Mouse (Mus musculus) lung, adult 18-20 months (tissue): ENCODE results near the gene Sstr4.
A peak's percentile ranks its signal among the peaks of the same experiment; 100 is the strongest.

Experiments
- DNase-seq, 2 experiments: peaks; one replicate each; pipeline ENCODE4 v3.0.0; 2022; ENCODE audit warnings: mixed read lengths in 2 of 2

Gene Sstr4

DNA sequence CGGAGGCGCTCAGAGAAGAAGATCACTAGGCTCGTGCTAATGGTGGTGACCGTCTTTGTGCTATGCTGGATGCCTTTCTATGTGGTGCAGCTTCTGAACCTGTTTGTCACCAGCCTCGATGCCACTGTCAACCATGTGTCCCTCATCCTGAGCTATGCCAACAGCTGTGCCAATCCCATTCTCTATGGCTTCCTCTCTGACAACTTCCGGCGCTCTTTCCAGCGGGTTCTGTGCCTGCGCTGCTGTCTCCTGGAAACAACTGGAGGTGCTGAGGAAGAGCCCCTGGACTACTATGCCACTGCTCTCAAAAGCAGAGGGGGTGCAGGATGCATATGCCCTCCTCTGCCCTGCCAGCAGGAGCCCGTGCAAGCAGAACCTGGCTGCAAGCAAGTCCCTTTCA, 1.1 kb downstream of the Sstr4 start:
- no peak for DNase-seq

DNA sequence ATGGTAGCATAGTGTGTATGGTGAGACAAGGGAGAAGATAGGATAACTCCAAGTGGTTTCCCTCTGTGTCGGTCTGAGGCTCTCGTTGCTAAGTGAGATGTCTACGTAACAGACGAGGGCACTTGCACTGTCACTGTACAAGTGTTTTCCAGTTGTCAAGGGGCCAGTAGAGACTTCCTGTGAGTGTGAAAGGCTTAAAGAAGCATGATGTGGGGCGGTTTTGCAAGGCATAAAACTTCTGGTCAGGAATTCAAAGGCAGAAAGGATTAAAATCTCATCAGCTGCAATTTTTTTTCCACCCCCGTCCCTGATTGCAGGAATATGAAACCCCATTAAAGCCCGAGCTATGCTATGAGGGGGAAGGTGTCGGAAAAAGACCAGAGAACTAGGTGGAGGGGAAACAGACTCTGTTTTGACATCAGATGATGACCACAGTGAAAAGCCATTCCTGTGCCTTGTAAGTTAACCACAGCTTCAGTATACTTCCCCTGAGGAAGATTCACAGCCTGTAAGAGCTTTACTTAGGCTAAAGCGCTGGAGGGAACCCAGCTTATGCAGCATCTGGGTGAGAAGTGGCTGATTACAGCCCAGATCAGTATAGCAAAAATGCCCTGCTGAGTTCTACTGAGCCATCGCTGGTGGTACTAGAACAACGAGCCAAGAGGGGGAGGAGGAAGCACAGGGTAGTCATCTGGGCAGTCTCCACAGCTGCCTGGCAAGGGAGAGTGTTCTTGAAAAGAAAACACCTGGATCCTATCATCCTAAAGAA, 2.1 kb downstream of the Sstr4 start:
- no peak for DNase-seq

DNA sequence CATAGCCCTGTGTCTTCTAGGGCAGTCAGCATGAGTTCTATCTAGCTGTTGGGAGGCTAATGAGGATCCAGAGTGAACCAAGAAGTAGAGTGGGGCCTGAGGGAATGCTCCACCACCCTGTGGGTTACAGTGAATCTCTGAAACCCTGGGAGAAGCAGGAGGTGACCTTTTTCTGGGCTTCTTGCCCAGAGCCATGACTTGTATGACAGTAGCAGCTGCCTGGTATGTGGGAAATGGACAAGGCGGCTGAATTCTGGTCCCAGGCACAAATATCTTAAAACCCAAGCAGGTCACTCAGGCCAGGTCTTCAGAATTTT, 2.6 kb downstream of the Sstr4 start:
- peak in 1 of 2 experiments; percentile 41 for DNase-seq

DNA sequence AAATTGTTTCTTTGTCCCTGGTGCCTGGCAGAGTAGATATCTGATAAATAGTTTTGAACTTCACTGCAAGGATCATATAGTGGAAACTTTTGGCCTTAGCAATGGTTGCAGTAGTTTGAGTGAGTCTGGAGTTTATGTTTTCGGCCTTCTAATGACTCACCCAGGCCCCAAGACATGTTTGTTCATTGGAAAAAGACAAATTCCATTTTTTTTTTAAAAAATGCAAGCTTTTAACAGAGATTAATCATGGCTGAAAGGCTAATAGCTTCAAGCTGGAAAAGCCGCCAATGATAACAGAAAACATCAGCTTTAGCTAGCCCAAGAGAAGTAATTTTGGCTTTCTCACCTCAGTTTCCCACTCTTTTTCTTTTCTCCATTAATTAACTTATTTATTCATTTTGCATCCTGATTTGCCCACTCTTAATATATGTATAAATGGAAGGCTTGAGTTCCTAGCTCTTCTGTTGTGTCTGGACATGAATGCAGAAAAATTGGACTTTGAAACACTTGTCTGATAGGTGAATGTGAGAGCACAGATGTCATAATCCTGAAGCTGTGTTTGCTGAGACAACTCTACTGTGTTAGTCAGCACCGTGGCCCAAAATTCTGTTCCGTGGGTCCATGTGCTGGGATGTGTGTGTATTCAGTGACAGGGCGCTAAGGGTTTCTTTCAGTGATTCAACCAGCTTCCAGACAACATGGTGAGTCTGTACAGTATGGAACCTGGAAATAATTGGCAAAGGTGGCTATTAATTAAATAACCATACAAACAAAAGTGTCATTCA, 3.9 kb downstream of the Sstr4 start:
- no peak for DNase-seq

DNA sequence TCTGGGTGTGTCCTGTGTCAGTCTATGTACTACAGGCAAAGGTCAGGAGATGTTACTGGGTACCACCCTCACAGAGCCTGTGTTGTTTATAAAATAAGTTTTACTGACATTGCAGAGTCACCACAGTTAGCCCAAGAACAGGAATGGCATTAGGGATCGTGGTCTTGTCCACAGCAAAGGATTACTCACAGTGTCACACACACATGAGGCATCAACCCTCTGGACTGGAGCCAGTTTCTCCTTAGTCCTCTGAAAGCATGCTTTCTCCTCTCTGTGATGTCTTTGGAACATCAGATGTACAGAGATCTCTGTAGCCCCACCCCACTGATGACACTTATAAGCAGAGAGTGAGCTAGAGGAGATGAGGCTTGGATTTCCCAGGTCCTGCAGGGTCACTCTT, 7.1 kb downstream of the Sstr4 start:
- DNase-seq: no peak

DNA sequence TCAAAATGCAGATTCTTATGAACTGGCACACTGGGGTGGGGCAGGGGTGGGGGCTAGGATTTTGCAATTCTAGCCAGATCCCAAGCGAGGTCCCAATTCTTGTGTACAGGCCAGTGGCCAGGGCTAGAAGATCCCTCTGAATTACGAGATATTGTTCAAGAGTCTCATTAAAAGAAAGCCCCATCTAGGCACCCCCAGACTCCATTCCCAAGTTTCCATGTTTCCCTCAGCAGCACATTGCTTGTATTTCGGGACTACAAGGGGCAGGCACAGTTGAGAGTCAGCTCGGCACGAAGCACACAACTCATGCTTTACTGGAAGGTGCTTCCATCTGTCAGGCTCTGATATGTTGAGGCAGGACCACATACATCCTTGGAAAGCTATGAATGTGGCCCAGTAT, 9.8 kb downstream of the Sstr4 start:
- no peak for DNase-seq

DNA sequence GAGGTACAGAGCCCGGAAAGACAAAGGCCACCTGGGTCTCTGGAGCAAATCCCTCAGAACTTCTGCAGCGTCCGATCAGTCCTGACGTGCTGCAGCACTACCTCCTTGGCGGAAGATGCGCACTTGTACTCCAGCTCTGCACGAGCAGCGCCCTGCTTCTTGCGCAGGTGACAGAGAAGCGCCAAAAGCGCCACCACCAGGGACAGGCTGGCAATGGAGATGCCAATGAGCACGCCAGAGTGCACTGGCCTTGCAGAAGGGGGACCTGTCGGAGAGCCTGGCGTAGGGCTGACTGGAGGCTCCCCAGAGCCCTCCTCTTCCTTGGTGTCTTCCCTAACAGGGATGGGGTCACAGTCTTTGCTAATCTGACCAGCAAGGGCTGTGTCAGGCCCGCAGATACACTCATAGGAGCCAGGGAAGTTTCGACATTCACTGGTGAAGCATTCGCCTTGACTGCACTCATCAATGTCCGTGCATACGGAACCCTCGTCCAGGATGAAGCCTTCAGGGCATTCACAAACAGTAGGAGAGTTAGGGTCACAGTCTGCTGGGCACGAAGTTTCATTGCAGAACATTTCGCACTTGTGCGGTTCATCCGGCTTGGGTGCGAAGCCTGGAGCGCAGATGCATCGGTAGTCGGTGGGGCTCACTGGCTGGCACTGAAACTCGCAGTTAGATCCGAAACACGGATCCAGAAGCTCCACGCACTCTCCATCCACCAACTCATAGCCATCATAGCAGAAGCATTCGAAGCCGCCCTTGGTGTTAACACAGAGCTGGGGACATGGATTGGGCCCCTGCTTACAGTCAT, 11.2 kb downstream of the Sstr4 start:
- DNase-seq: peak; percentile 56 to 65

DNA sequence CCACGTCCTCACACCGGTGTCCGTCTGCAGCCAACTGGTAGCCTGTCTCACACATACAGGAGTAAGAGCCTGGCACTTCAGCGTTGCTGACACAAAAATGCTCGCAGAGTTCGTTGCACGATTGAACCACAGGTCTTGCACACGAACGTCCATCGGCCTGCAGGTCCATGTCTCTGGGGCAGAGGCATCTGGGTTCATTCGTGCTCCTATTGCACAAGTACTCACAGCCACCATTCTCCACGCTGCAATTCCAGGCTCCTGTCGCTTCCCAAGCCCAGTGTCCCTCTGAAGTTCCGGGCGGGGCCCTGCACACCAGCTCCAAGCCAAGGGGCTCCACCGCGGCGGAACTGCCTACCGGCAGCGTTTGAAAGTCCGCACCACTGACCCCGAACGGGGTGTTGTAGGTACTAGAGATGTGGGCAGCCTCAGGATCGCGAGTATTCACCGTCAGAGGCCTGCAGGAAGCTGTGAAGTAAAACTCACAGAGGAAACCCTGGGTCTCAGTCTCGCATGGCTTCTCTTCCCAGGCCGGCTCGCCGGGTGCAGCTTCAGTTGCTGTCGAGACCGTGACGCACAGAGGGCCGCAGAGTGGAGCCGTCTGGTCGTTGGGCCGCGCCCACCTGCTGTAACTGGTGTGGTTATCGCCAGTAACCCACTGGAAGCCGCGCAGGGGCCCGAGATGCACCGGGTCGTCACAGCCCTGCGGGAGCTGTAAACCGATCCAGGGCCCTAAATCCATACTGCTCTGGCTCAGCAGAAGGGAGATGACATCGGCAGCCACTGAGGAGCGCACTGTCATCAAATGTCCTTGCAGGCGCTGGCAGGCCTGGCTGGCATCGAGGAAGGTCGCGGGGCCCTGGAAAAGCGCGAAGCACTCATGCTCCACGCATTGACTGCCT, 12.1 kb downstream of the Sstr4 start:
- peak; percentile 58 to 64 for DNase-seq

DNA sequence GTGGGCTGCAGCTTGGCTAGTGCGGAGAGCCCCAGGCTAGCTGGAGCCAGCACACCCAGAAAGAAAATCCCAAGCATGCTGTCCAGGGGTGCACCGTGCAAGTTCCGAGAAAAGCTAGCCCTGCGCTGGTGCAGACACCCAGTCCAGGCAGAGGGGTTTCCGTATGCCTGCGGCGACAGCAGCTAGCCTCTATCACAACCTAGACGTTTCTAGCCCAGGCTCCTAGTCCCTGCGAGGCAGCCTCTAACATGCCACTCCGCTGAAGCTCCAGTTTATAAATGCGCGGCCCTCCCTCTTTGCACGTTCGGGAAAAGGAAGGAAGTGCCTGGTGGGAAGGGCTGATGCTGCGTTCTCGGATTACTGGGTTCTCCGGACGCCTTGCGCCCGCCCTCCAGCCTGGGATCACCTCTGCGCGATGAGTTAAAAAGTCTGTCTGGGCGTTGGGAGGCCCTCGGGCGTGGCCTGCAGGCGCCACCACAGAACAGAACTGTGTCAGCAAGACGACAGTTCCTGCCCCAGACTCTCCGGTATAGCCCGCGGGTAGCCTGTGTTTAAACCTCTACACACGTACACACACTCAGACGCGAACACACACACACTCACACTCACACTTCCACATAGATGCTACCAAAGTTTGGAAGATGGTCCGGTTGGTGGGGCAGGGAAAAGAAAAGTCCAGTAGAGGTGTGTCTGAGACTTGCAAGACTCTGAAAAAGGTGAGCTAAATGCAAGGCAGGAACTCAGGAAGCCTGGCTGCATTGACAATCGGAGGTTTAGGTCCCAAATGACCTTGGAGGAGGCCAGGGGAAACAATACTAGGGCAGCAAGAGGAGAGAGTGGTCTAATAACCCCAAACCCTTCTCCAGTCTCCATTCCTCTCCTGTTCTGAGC, 13.0 kb downstream of the Sstr4 start, which contains the start of gene Thbd:
Gene Thbd (minus strand): TSS at position 319 of the 891 bp plus-strand sequence.
- DNase-seq: peak; percentile 91 to 92

DNA sequence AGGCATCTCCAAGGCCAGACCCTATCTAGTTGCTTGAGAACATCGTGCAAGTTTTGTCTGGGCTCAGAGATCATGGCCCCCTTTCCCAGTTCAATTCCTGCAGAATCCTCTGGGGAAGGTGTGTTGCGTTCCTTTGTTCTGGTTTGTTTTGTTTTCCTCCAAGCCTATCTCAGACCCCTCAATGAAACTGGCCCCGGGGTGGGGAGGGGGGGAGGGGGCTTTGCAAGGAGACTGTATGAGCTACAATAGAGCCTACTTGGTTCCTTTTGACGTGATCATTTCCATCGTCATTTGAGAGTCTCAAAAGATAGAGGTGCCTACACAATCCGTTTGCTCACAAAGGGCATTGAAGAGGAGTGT, 13.6 kb downstream of the Sstr4 start:
- no peak for DNase-seq

DNA sequence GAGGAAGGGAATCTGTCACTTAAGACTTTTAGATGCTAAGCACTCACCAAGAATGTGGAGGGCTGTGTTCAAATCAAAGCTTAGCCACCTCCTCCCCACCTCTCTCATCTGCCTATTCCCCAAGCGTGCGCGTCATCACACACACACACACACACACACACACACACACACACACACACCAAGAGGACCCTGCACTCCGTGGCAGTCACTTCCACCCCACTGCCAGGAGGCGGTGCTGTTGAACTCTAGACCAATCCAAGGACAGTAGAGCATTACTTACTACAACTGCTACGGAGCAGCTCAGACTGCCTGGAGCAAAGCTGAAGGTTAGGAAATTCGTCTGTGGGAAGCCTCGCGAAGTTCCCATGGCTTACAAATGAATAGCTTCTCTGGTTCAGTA, 14.0 kb downstream of the Sstr4 start:
- peak; percentile 88 to 90 for DNase-seq

DNA sequence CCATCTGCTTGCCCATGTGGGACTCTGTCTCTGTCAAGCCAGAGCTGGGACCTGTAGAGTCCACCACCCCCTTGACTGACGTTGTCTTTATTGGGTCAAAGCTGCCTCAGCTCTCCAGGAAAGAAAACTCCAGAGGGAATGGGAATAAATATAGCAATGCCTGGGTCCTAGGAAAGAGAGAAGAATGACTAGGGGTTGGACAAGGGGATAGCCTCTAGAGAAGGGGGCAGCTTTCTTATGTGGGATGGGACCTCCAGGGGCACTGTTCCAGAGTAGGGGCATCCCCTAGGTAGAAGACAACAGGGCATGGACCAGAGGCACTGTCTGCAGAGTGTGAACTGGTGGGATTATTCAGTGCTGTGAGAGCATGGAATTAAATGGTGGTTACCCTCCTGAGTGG, 14.7 kb downstream of the Sstr4 start:
- no peak for DNase-seq

DNA sequence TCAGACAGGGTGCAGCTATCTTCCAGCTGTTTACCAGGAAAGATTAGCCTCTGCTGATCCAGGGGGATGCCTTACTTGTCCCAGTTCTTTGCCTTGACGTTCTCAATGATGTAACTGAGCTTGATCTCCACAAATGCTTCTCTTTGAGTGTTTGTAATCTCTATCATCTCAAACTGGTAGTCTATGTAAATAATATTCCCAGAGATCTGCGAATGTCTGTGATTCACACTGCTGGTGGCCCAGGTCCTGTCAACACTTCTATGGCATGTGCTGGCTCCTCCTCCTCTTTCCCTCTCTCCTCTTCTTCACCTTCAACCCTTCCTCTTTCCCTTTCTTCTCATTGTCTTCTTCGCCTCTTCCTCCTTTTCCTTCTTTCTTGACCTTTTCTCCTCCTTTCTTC, 24.0 kb downstream of the Sstr4 start:
- no peak for DNase-seq

DNA sequence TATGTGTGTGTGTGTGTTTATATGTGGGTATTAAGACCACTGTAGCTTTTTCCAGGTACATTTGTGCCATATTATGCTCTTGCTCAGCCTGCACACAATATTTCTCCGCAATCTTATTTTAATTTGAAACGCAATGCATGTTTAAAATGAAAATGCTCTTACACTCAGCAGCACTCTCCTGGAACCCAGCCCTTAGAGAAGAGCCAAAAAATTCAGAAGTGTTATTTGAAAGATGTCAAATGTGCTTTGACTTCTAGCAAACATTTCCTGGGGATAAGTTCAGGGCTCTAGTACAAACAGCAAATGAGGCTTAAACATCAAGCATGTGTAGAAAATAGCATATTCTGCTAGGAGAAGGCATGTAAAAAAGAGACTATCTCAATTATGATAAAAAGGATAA, 24.6 kb downstream of the Sstr4 start:
- DNase-seq: no peak

DNA sequence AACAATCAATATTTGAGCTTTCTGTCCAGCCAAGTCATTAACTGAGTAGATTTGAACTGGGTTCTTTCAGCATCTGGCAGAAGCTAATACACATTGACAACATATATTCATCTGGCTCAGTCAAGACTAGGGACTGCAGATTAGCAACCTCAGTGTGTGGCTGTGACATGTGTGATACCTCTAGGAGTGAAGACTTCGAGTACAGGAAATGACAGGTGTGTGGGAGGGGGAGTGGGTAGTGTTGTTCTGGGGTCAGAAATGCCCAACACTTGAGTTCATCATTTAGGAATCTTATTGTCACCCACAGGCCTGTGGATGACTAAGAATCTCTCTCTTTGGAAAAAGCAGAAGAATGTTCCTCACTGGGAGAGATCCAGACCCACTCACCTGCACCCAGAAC, 26.0 kb downstream of the Sstr4 start:
- DNase-seq: no peak

DNA sequence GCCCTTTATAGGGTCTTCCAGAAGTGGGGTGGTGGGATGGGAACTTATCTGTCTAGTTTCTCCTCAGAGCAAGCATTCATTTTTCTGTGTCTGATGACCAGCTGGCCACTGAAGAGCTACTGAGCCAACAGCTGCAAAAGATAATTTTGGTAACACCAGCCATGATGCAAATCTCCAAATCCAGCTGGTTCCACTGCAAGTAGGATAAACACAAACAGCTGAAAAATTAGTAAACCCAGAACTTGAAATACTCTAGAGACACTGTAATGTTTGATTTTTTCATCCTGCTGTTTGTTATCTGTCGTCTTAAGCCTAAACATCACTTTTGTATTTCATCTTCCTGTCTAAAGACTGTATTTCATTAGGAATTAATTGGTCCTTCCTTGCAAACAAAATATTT, 26.6 kb downstream of the Sstr4 start:
- no peak for DNase-seq

DNA sequence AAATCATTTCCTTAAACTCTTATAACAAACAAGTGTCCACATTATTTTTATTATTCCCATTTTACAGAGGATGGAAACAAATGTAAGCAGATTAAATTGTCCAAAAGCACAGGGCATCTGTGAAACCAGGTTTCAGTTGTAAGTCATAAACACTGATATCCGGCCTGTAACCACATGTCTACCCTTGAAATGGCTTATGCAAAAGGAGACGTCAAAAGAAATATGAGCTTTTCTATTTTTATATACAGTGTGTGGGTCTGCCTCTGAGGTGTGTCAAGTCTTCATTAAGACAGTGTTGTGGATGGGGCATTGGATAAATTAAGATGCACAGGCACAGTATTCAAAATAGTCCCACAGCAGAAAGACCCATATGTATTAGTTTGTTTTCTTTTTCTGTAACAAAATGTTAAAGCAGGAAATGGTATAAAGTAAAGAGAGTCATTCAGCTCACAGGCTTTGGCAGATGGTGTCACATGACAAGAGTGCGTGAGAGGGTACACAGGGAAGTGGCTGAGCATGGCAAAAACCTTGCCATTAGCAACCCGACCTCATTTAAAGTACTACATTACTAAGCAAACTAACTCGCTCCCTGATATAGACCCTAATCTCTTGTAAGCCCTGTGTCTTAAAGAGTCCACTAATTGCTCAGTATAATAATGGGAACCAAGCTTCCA, 30.7 kb downstream of the Sstr4 start:
- no peak for DNase-seq

DNA sequence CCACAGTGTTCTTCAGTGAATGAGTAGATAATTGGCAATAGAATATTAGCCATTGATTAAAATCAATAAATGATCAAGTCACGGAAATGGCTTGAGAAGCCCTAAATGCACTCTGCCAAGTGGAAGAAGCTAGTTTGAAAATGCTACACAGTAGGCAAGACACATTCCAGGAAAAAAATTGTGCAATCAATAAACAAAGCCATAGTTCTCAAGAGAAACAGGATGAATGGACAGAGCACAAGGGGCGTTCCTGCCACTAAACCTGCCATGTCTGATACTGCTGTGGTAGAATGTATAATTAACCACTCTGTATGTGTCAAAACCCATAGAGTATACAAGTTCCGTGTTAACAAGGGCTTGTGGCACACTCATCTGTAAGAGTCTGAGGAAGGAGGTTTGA, 32.4 kb downstream of the Sstr4 start:
- DNase-seq: no peak

DNA sequence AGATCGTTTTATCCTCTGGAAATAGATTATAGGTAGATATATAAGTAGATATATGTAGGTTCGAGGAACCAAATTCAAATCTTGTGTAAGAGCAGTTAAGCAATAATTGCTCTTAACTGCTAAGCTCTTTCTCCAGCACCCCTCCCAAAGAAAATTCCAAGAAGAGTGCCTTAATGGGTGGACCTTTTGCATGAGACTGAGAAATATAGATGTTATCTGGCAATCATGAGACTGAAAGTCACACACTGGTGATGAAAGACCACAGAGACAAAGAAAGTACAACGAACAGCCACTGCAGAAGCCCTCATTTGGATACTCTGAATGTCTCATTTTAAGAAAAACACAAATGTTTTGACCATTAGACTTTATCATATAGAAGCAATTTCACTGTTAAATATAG, 33.4 kb downstream of the Sstr4 start:
- DNase-seq: no peak

DNA sequence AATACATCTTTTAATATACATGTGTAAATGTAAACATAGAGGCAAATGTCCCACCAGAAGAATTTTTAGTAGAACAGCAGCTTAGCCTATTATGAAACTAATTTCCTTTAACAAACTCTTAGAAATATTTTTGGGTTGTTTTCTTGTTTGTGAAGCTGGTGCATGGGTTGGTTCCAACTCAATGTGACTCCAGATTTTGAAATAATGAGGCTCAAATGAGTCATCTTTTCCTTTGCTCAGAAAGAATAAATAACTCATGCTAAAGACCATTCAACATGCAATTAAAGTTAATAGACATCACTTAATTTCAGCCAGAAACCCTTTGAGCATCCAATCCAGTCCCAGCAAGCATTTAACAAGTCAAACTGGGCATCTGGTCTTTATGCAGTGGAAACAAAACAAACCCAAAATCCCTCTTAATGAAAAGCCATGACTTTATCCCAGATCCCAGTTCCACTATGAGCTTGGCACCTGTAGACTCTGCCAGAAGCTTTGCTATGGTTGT, 33.9 kb downstream of the Sstr4 start:
- DNase-seq: no peak

DNA sequence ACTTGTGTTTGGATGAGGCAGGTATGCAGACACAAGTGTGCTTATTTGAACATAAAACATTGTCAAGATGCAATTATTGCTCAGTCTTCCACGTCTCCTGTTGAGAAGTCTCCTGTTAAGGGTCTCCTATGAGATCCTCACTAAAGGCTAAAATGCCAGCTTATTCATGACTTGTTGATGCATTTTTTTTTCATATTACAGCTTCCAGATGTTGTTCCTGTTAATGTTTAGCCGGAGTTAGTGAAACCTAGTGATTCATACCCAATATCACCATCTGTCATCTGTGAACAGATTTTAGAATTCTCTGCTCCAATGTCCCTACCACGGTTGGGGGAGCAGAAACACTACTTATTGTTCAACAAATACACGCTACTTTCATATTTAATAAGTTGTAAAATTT, 35.8 kb downstream of the Sstr4 start:
- DNase-seq: no peak
